Mouse (Mus musculus): ENCODE data around the gene Kmt2a. TPM values are rescaled to one million over a fixed set of nuclear protein-coding genes. Genes with fewer than 3 reads are reported as not detected.
"Not testable (repeated sequence)": the region's sequence is repeated elsewhere in the genome, so short reads cannot be mapped to it uniquely, and the experiment has no call there.

Gene Kmt2a
- total RNA-seq, 2 experiments from 2014 or later: 47.5 to 50.0 TPM

DNA sequence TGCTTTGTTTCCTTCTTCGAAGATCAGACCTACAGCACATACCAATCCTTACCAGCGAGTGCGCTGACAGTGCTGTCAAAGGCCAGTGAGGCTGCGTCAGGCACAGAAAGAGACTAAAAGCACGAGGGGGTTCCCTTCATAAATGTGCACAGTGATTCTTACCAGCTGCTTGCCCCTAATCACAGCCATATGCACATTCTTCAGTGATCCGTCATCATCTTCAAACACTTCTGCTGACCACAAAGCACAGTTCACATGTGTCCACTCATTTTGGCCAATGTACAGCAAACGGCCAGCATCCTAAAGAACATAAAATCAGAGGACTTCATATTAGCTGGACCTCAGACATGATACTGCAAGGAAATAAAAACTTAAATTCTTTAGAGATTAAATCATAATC, 54.4 kb downstream of the Kmt2a start:
- no peak for DNase-seq (ENCODE audit: low spot score in 2 of 2)

DNA sequence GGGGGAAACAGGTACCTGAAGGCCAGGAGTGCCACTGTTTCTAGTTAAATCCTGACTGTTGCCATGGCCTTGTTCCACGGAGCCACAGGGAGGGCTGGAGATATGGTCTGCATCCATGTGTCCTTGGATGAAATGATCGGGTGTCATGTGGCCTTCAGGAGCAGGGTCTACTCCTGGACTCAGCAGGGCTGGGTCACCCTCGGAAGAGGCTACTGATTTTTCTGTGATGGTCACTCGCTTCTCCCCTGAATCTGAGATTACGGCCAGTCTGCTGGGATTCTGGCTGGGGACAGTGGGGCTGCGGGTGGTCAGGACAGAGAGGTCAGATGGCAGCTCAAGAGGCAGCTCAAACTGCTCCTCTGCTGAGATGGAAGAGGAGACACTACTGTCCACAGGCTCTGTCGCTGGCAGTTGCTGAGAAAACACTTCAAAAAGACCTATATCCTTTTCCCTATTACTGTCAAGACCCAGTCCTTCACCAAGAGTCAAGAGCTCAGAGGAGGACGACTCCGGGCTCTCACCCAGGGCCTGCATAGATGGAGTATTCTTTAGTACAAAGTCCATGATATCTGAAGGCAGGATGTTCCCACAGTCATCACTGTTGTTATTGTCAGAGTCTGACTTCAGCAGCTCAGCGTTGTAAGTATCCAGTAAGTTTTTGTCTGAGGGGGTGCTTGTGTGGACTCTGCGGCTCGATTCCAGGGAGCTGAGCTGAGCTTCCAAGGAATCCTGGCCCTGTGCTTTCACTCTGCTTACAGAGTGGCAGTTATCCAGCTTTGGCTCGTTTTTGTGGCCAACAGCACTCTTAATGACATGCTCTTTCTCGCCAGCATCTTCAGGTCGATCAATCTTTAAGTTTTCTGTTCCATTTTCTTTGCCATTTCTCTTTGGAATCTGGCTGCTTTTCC, 60.9 kb downstream of the Kmt2a start:
- DNase-seq (ENCODE audit: low spot score in 2 of 2): peak in 1 of 2 experiments; percentile 42

DNA sequence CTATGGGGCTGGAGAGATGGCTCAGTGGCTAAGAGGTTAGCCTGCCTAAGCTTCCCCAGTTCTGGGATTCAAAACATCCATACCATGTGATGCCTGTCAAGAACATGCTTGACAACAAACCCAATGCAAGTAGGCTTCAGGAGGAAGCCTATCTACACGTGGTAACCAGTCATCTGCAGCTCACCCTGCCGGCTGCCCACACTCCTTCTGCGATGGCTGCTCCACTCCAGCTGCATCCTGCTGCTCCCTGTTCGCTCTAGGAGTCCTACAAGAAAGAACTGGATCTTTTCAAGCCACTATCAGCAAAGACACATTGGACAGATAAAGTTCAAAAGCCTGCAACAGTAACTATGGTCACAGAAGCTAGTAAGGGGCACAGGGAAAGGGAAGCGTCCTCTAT, 63.6 kb downstream of the Kmt2a start:
- peak in 1 of 2 experiments; percentile 34 for DNase-seq (ENCODE audit: low spot score in 2 of 2)

DNA sequence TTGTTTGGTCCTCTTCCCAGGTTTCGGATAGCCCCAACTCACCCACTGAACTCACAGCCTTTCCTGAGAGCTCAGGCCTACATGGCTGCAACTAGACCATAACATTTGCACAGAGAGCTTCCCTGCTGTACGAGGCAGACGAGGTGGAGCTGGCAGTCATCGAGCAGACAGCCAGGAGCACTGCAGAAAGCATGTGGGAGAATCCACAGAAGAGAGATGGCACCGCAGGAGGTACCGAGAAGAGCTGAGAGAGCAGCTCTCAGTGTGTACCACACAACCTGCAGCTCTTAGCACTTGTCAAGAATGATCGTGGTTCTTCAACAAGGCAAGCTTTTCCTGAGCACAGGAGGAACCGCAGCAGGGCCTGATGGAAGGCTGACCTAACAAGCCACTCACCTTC, 66.9 kb downstream of the Kmt2a start:
- DNase-seq (ENCODE audit: low spot score in 2 of 2): no peak

DNA sequence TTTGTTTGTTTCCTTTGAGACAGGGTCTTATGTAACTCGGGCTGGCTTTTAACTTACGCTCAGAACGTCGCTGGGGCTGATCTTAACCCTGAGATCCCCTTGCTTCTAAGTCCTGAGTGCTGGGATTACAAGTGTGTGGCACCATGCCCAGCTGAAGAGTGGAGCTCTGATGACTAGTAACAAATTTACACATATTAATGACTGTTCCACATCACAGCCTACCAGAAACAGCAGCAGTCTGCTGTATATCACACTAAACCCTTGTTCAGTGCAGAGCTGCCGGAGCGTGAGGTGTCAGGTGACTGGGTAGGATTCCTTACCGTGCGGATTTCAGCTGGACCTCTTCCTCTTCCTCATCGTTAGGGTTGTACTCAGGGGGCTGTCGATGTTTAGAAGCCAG, 70.8 kb downstream of the Kmt2a start:
- DNase-seq (ENCODE audit: low spot score in 2 of 2): no peak

DNA sequence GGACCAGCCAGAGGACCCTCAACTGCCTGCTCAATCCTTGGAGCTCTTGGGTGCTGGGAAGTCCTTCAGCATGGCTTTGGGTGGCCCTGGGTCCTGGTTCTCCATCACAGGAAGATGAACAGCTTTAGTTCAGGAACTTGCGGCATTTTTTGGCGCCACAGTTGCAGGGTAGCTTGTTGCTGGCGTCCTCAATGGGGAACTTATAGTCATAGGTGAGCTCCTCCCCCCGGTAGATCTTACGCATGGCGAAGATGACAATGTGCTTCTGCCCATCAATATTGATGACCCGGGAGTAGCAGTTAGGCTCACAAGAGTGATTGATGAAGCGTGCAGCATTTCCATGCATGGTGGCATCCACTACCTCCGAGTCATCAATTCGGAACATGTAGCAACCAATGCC, 73.3 kb downstream of the Kmt2a start:
- DNase-seq (ENCODE audit: low spot score in 2 of 2): no peak

DNA sequence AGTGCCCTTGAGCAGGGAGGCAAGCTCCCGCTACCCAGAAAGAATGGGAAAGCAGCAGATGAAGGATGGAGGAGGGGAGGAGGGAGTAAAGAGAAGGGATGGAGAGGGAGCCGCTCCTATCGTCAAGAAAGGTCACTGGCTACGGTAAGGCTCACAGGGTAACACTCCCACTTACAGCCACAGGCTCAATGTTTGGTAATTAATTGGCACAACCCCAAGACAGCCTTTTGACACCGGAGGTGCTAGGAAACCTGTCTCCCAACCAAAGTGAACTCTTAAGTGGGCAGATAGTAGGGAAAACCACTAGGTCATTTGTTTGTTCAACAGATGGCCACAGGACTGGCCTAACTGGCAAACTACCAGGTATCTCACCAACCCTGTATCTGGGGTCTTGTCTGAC, 74.0 kb downstream of the Kmt2a start:
- no peak for DNase-seq (ENCODE audit: low spot score in 2 of 2)

DNA sequence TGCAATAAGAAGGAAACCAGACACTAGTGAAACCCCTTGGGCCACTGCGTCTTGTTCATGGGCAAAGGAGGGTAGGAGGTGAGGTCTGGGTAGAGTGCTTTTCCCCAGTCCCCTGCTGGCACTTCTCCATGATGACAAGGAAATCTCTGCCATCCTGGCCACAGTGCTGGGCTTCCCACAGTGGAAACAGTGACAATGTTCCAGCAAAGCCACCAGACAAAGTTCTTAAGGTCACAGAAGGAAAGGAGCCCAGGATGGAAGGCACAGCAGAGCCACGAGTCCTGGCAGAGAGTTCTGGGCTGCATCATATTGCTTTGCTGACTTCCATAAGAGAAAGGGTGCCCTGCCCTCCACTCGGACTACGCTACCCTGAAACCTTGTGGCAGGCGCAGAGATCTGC, 75.6 kb downstream of the Kmt2a start:
- DNase-seq (ENCODE audit: low spot score in 2 of 2): no peak

DNA sequence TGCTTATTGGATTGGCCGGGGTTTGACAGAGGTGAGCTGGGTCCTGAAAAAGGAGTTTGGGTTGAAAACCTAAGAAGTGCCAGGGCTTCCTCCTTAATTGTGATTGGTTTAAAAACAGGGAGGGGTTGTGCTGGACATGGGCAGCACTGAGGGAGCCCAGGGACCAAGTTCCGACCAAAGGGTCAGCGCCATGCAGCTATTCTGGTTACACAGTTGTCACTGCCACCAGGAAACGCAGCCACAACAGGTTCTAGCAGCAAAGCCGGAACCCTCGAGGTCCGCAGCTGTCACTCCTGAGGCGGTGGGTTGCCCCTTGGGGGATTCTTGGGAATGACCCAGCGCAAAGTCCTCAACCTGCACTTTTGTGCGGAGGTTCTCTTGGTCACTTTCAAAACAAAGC, 76.4 kb downstream of the Kmt2a start:
- DNase-seq (ENCODE audit: low spot score in 2 of 2): no peak

DNA sequence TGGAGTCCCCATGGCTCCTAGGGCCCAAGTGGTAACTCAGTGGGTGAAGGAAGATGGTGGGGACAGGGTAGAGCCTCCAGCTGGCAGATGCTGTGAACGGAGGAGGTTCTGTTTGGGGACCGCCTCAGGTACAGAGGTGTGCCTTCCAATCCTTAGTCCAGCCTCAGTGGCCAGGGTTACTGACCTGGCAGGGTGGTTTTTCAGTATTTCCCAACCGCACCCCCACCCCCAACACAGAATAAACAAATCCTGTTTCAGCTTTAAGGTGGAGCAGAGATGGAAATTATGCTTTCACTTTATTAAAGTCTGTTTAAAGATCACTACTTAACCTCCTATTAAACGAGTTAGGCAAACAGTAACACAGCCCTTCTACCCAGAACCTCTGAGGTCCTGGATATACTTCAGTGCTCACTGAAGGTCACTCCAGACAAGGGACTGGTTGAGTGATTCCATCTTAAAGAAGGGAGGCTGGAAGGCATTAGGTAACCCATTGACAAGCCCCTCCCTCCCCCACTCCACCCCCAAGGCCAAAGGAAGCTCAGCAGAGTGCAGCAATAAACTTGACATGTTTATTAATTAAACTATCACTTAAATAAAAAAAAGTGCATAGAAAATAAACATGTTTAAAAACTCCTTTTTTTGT, 78.2 kb downstream of the Kmt2a start, which contains the start of gene Ttc36:
Gene Ttc36 (minus strand): TSS at position 265 of the 643 bp plus-strand sequence.
- DNase-seq (ENCODE audit: low spot score in 2 of 2): no peak

DNA sequence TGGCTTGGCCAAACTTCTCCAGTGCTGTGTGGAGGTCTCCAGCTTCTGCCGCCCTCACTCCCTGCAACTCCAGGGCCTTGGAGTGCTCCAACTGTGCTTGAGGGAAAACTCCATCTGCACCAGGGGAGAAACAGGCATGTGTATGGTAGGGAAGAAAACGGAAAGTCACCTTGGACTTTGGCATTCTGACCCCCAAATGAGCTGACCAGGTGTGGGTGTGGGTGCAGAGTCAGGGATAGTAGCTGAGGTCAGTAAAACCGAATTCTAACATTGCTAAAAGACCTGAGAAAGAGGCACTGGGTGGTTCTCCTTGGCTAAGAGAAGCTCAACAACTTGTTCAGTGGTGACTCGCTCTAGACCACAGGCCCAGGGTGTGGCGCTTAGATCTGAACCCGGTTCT, 79.4 kb downstream of the Kmt2a start:
- no peak for DNase-seq (ENCODE audit: low spot score in 2 of 2)

DNA sequence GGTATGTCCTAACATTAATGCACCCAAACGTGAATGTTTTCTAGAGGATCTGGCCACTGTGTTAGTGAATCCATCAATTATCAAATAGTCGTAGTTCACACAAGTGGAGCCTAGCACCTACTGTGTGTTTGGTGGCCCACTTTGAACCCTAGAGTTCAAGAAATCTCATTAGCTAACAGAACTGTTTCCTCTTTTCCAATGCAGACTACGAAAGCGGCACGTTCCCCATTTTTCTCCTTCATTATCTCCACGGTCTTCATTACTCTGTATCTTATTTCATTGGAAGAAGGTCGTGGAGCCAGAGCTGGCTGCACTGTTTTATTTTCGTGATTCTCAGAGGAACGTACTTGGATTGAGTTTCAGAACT, 81.2 kb downstream of the Kmt2a start:
- no peak for DNase-seq (ENCODE audit: low spot score in 2 of 2)

DNA sequence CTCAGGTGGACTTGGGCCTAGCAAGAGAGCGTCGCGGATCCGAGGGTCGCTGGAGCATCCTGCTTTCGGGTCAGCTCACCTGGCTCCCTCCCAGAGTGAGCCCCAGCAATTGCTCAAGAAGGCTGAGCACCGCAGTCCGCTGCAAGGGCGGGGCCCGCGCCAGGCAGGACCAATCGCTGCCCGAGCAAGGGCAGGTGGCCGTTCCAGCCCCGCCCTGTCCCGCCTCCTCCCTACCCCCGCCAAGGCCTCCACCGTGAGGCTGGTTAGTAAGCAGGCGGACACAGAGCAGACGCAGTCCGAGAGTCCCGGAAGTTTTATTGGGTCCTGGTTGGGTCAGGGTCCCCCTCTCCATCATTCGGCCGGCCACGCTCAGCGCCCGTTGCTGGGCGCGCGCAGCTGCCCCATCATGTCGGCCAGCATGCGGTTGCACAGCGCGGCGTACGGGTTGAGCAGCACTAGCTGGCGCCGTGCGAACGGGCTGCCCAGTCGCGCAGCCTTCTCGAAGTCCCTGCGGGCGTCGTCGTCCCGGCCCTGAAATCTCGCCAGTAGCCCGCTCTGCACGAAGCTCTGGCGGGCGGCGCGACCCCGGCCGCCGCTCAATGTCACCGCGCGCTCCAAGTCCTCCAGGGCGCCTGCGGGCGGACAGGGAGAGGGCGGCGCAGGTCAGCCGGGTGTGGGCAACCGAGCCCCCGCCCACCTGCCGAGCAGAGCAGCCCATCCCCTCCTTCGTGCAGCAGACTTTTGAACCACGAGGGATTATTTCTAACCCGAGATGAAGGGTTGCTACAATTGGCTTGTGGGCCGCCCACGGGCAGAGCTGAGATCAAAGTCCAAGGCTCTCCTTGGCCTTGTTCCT, 81.8 kb downstream of the Kmt2a start, which contains the start of gene Tmem25:
Gene Tmem25 (minus strand): TSS at position 206 of the 856 bp plus-strand sequence.
- DNase-seq (ENCODE audit: low spot score in 2 of 2): peak; percentile 87 to 90

DNA sequence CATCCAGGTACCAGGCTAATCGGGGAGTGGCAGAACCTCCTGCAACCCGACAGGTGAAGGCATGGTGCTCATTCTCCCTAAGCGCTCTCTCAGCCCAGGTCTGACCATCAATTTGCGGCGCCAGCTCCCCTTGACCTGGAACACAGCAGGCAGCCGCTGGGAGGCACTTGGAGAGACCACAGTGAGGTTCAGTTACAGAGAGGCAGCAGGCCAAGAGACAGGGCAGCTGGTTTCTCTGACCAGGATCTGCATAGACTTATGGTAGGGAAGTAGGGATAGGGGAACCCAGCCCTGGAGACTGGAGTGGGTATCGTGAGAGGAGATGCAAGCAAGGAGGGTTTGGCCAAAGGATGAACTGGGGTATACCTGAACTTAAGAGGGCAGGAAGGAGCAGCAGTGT, 82.8 kb downstream of the Kmt2a start:
- DNase-seq (ENCODE audit: low spot score in 2 of 2): no peak

DNA sequence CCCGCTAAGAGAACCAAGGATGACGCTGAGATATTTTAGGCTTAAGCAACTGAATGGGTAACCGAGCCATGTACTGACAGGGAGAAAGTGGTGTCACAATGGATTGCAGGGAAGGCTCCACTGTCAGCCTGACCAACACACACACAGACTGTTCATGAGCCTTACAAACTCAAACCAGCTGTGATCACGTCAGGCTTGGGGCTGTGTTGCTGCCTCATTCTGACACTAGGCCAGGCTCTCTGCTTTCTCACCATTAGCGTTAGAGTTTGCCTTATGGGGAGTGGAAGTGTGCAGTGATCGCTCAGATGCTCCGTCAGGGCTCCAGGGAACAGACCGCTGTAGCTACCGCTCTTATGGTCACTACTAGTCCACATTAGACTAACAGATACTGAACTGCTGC, 88.3 kb downstream of the Kmt2a start:
- no peak for DNase-seq (ENCODE audit: low spot score in 2 of 2)

DNA sequence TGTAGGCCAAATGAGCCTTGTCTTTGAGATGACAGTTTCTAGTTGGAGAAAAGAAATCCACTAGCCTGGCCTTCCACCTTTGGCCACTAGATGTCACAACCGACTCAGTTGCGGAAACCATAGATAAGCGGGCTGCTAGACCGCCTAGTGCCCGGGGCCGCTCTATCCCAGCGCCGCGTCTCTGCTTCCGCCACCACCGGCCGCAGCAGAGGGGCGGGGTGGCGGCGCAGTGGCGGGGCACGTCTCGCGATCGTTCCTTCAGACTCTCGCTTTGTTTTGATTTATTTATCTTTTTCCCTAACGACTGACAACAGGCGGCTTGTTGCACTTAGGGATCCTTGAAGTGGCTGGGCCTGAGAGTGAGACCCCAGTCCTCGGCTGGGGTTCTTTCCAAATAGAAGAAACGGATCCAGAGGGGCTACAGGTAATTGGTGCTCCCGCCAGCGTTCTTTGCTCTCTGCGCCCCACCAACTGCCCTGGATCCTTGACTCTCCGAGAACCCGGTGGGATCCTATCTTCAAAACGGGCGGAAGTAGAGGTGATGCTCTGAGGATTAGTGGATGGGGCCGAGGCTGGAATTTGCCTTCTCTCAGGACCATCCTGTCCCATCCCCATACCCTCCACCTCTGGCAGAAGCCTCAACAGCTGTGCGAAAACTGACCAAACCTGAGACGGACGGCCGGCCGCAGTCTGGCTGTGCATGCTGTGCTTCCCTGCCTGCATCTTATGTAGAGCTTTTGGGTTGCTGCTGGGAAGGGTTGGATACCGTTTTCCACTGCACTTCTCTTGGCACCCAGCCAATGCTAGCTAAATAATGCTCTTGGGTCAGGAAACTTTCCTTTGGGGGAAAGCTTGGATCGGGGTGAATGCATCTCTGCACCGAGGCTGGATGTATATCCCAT, 108.1 kb downstream of the Kmt2a start:
- DNase-seq (ENCODE audit: low spot score in 2 of 2): peak; percentile 89 to 94

DNA sequence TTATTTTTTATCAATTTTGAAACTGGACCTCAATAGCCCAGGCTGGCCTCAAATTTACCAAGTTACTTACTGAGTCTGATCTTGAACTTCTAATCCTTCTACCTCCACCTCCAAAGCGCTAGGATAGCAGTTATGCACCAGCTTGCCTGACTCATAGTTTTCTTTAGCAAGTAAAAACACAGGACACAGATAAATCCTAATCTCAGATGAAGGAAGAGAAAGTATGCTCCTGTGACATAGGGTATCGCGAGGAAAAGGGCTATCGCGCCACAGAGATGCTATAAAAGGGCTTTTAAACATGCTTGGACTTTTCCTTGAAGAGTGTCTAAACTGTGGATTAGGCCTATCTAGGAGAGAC, 108.7 kb downstream of the Kmt2a start:
- no peak for DNase-seq (ENCODE audit: low spot score in 2 of 2)

DNA sequence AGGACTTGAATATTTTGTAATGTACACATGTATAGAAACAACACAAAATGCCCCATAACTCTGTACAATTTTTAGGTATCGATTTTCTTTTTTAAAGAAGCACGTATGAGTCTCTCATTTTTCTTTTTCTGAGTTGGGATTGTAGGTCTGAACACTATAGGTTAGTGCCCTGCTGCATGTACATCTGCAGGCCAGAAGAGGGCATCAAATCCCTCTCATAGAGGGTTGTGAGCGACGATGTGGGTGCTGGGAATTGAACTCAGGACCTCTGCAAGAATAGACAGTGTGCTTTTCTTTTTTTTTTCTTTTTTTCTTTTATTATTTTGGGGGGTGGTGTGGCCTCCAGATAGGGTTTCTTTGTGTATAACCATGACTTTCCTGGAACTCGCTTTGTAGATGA, 109.7 kb downstream of the Kmt2a start:
- no peak for DNase-seq (ENCODE audit: low spot score in 2 of 2)

DNA sequence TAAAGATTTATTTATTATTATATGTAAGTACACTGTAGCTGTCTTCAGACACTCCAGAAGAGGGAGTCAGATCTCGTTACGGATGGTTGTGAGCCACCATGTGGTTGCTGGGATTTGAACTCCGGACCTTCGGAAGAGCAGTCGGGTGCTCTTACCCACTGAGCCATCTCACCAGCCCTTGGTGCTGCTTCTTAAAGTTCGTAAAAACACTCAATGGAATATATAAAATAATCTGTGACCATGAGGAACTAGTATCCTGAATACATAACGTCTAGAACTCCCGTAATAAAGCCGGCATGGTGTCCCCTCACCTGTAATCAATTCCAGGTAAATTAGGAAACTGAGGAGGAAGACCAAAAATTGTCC, 113.1 kb downstream of the Kmt2a start:
- DNase-seq (ENCODE audit: low spot score in 2 of 2): not testable (repeated sequence)
